Comparison of ENCODE assay signal across 26 mouse cellular contexts in the genomic region with DNA sequence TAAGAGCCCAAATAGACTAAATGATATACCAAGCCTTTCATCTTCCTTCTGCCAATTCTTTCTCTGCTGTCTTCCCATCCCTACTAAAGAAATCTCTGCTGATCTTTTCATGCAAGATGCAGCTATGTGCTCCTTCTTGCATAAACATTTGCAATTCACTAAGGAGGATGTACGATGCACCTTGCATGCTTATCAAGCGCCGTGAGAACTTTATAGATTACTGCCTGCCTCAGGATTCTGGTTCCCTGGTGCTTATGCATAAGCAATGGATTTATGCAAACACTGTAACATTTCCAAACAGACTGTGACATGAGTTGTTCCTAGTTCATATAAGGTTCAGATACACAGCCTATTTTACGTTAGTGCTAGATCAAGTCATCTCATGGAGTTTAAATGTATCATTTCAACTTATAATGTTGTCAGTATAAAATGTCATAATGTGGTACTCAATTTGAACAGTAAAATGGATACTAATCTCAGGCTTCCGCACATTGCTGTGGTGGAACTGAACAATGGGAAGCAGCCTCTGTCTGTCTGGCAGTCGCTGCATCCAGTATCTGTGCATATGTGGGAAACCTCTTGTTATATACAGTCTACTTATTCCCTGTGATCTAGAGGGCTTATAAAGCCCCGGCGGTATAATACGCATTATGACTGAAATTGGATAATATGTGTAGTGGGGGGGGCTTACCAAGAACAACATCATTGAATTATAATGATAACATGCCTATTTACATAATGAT.
DNase-seq lines count a peak whose midpoint lies in the region; ATAC-seq and TF ChIP-seq lines count a peak whose summit lies in the region.
"Had no signal": no experiment of that assay in that cellular context is flagged by ENCODE, and none has a peak within 500 bp of the region (broad histone marks: within the 10 kb centered on the region; RNA-seq: fewer than 3 reads in every experiment).

No protein-coding gene starts in this region.

- WGBS in forebrain, postnatal 0 days: 67% methylated on average over 9 of the region's 9 CpGs
- 88% methylated on average over 9 of the region's 9 CpGs for WGBS in forebrain, embryonic 10.5 days
- WGBS in hindbrain, embryonic 15.5 days: 62% methylated on average over 9 of the region's 9 CpGs
- WGBS in hindbrain, embryonic 16.5 days: 57% methylated on average over 9 of the region's 9 CpGs
- WGBS in midbrain, embryonic 13.5 days: 60% methylated on average over 9 of the region's 9 CpGs
- WGBS in midbrain, postnatal 0 days: 50% methylated on average over 9 of the region's 9 CpGs

- H3K4me3 ChIP-seq in forebrain, postnatal 0 days (ENCODE audit: low read depth, low read length): no peak overlapping the region
- H3K4me3 ChIP-seq in forebrain, embryonic 10.5 days: no peak overlapping the region
- H3K4me3 ChIP-seq in hindbrain, embryonic 15.5 days: no peak overlapping the region
- H3K4me3 ChIP-seq in hindbrain, embryonic 16.5 days (ENCODE audit: low read length): no peak overlapping the region
- H3K4me3 ChIP-seq in midbrain, embryonic 13.5 days (replicated peaks): no peak overlapping the region
- no peak overlapping the region for H3K4me3 ChIP-seq in midbrain, postnatal 0 days (ENCODE audit: low read depth, low read length)
- H3K4me3 ChIP-seq: erythroblast, embryonic 14.5 days; gastrocnemius, adult 2 months; liver, embryonic 13.5 days; megakaryocyte, embryonic 14.5 days had no signal

- 0 out of 2 replicates have a peak overlapping the region, but pooled peaks have one; percentile 31 for H3K27ac ChIP-seq in forebrain, postnatal 0 days (ENCODE audit: low read depth, low read length)
- no peak overlapping the region for H3K27ac ChIP-seq in forebrain, embryonic 10.5 days
- H3K27ac ChIP-seq in hindbrain, embryonic 15.5 days (replicated peaks): peak overlapping the region; percentile 62; the same call in 1 of the 2 replicates
- no peak overlapping the region for H3K27ac ChIP-seq in hindbrain, embryonic 16.5 days (ENCODE audit: low read depth, low read length)
- H3K27ac ChIP-seq in midbrain, embryonic 13.5 days: peak overlapping the region; percentile 66
- peak overlapping the region; percentile 4; the same call in 1 of the 2 replicates for H3K27ac ChIP-seq in midbrain, postnatal 0 days (ENCODE audit: low read depth, low read length)
- H3K27ac ChIP-seq: gastrocnemius, adult 2 months; kidney, postnatal 0 days; liver, embryonic 13.5 days had no signal

- ATAC-seq in forebrain, postnatal 0 days: peak; percentile 42; the same call in 1 of the 2 replicates
- 0 out of 2 replicates have a peak, but pooled peaks have one; percentile 61 for ATAC-seq in hindbrain, embryonic 15.5 days (ENCODE audit: low FRiP score, low read depth)
- no peak for ATAC-seq in hindbrain, embryonic 16.5 days
- ATAC-seq in midbrain, embryonic 13.5 days: peak; percentile 77
- ATAC-seq in midbrain, postnatal 0 days (ENCODE audit: low FRiP score): 0 out of 2 replicates have a peak, but pooled peaks have one; percentile 47
- no peak for ATAC-seq in CD4-positive, CD25-positive, alpha-beta regulatory T cell, adult 4 months
- ATAC-seq: intestine, embryonic 16.5 days; lung, postnatal 0 days had no signal

- no peaks in the 10 kb centered on the region for H3K9me3 ChIP-seq in forebrain, postnatal 0 days (ENCODE audit: low read length)
- no peaks in the 10 kb centered on the region for H3K9me3 ChIP-seq in forebrain, embryonic 10.5 days
- H3K9me3 ChIP-seq in hindbrain, embryonic 15.5 days: no peaks in the 10 kb centered on the region
- H3K9me3 ChIP-seq in hindbrain, embryonic 16.5 days (ENCODE audit: control insufficient read depth, low read length): no peaks in the 10 kb centered on the region
- H3K9me3 ChIP-seq in midbrain, embryonic 13.5 days: no peaks in the 10 kb centered on the region
- no peaks in the 10 kb centered on the region for H3K9me3 ChIP-seq in midbrain, postnatal 0 days (ENCODE audit: low read length)
- H3K9me3 ChIP-seq: liver, embryonic 13.5 days; megakaryocyte, embryonic 14.5 days had no signal

- DNase-seq in forebrain, postnatal 0 days: no peak
- DNase-seq in forebrain, embryonic 10.5 days (ENCODE audit: extremely low spot score, low spot score): no peak
- DNase-seq in midbrain, postnatal 0 days (ENCODE audit: low spot score): no peak
- DNase-seq in left cerebral cortex, postnatal 36 days (ENCODE audit: low spot score in 2 of 2): no peak
- DNase-seq: adrenal gland, postnatal 25 days; cerebellum, adult 18-20 months; gastrocnemius, adult 2 months; heart, postnatal 14 days; kidney, adult 8-10 months; kidney, postnatal 4 days; left cerebral cortex, postnatal 4 days; liver, embryonic 13.5 days; lung, adult 18-20 months; lung, postnatal 4 days; retina, postnatal 1 day; right cerebral cortex, postnatal 14 days; thymus, postnatal 4 days had no signal

- H3K27me3 ChIP-seq in forebrain, postnatal 0 days (ENCODE audit: insufficient read depth, low read length): no peaks in the 10 kb centered on the region
- no peaks in the 10 kb centered on the region for H3K27me3 ChIP-seq in forebrain, embryonic 10.5 days (ENCODE audit: poor library complexity, severe bottlenecking)
- no peaks in the 10 kb centered on the region for H3K27me3 ChIP-seq in hindbrain, embryonic 15.5 days
- H3K27me3 ChIP-seq in hindbrain, embryonic 16.5 days (replicated peaks; ENCODE audit: control insufficient read depth, insufficient read depth, low read length): no peaks in the 10 kb centered on the region
- no peaks in the 10 kb centered on the region for H3K27me3 ChIP-seq in midbrain, embryonic 13.5 days
- no peaks in the 10 kb centered on the region for H3K27me3 ChIP-seq in midbrain, postnatal 0 days (ENCODE audit: insufficient read depth, low read length)
- H3K27me3 ChIP-seq: liver, embryonic 13.5 days; megakaryocyte, embryonic 14.5 days had no signal

- H3K9ac ChIP-seq in forebrain, postnatal 0 days: no peak overlapping the region
- no peak overlapping the region for H3K9ac ChIP-seq in hindbrain, embryonic 15.5 days
- no peak overlapping the region for H3K9ac ChIP-seq in hindbrain, embryonic 16.5 days (ENCODE audit: low read depth, low read length)
- no peak overlapping the region for H3K9ac ChIP-seq in midbrain, embryonic 13.5 days (replicated peaks)
- no peak overlapping the region for H3K9ac ChIP-seq in midbrain, postnatal 0 days (replicated peaks; ENCODE audit: low read length, poor library complexity, severe bottlenecking)
- H3K9ac ChIP-seq: liver, embryonic 13.5 days had no signal

- H3K36me3 ChIP-seq in forebrain, postnatal 0 days (ENCODE audit: insufficient read depth): no peaks in the 10 kb centered on the region
- H3K36me3 ChIP-seq in forebrain, embryonic 10.5 days (replicated peaks): no peaks in the 10 kb centered on the region
- no peaks in the 10 kb centered on the region for H3K36me3 ChIP-seq in hindbrain, embryonic 15.5 days
- H3K36me3 ChIP-seq in hindbrain, embryonic 16.5 days (ENCODE audit: control insufficient read depth, insufficient read depth, low read length): no peaks in the 10 kb centered on the region
- no peaks in the 10 kb centered on the region for H3K36me3 ChIP-seq in midbrain, embryonic 13.5 days
- H3K36me3 ChIP-seq in midbrain, postnatal 0 days (ENCODE audit: insufficient read depth, low read length): no peaks in the 10 kb centered on the region
- H3K36me3 ChIP-seq: liver, embryonic 13.5 days had no signal

- intact Hi-C loops in left cerebral cortex, postnatal 36 days (cut with DNase I): no loop called here

- TF ChIP-seq CTCF in forebrain, postnatal 0 days (IDR thresholded peaks at IDR 0.05; ENCODE audit: low read depth): no peak
- no peak for TF ChIP-seq CTCF in midbrain, postnatal 0 days (IDR thresholded peaks at IDR 0.05)

- no peak overlapping the region for H3K4me2 ChIP-seq in forebrain, postnatal 0 days (ENCODE audit: low read depth)
- H3K4me2 ChIP-seq in hindbrain, embryonic 15.5 days: no peak overlapping the region
- H3K4me2 ChIP-seq in hindbrain, embryonic 16.5 days (ENCODE audit: low read length): no peak overlapping the region
- no peak overlapping the region for H3K4me2 ChIP-seq in midbrain, embryonic 13.5 days (replicated peaks)
- no peak overlapping the region; the same call in 1 of the 2 replicates for H3K4me2 ChIP-seq in midbrain, postnatal 0 days (ENCODE audit: low read depth, low read length, poor library complexity, severe bottlenecking)
- H3K4me2 ChIP-seq: liver, embryonic 13.5 days had no signal

- no peaks in the 10 kb centered on the region for H3K4me1 ChIP-seq in forebrain, postnatal 0 days (ENCODE audit: insufficient read depth)
- H3K4me1 ChIP-seq in forebrain, embryonic 10.5 days: peaks cover 7% of the 10 kb centered on the region
- peaks cover 9% of the 10 kb centered on the region for H3K4me1 ChIP-seq in hindbrain, embryonic 15.5 days (replicated peaks)
- H3K4me1 ChIP-seq in hindbrain, embryonic 16.5 days (ENCODE audit: control insufficient read depth, insufficient read depth, low read depth, low read length): peaks cover 5% of the 10 kb centered on the region
- H3K4me1 ChIP-seq in midbrain, embryonic 13.5 days (replicated peaks): peaks cover 20% of the 10 kb centered on the region
- peaks cover 3% of the 10 kb centered on the region; the same call in 1 of the 2 replicates for H3K4me1 ChIP-seq in midbrain, postnatal 0 days (ENCODE audit: insufficient read depth, low read length)
- H3K4me1 ChIP-seq: liver, embryonic 13.5 days; megakaryocyte, embryonic 14.5 days had no signal

Comparison
In these comparisons a context has a peak if more than half of its experiments do, and no peak if none do; other contexts are left out.
1. ATAC-seq: peak in forebrain, postnatal 0 days (single experiment), hindbrain, embryonic 15.5 days (single experiment), midbrain, embryonic 13.5 days (single experiment) and midbrain, postnatal 0 days (single experiment); none in hindbrain, embryonic 16.5 days (single experiment) and CD4-positive, CD25-positive, alpha-beta regulatory T cell, adult 4 months (single experiment).
2. H3K27ac ChIP-seq: peak in forebrain, postnatal 0 days (single experiment), hindbrain, embryonic 15.5 days (single experiment), midbrain, embryonic 13.5 days (single experiment) and midbrain, postnatal 0 days (single experiment); none in forebrain, embryonic 10.5 days (single experiment) and hindbrain, embryonic 16.5 days (single experiment).